Mouse (Mus musculus) MEL-GATA-1-ER (cell line): Measurements from ENCODE around the gene Ubl3.

ENCODE experiments used
- DNase-seq: peaks from one replicate; pipeline ENCODE4 v3.0.0-alpha.2; 2012; ENCODE audit warnings: low read depth; ENCODE audit errors: extremely low read depth

Gene Ubl3

DNA sequence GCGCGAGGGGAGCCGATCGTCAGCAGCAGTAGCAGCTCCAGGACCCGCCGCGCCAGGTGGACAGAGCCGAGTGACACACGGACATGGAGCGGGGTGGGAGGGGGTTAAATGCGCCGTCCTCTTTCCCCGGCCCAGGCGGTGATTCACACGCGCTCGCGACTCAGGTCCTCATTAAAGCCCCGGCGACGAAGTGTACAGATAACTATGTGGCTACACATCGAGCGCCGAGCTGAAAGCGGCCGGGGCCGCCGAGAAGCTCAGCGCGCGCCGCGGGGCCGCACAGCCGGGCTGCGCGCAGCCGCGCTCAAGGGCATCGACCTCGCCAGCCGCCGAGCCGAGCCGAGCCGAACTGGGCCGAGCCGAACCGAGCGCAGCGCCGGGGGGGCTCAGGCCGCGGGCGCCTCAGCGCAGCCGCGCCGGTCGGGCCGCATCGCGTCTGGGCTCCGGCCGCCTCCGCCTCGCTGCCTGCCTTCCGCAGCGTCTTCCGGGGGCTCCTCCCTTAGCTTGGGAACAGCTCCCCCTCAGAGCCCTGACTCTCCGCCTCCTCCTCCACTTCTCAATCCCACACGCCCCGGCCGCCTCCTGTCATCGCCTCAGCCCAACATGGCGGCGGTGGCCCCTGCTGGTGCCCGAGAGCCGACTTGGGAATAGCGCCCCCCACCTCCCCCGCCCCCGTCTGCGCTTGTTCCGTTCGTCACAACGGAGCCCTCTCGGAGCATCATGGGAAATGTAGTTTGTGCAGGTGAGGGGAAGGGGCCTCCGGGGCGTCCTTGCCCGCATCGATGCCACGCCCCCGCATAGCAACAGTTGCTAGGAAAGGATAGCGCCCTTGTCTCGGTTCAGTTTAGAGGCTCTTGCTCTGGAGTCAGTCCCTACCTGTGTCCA, at the start of gene Ubl3:
Gene Ubl3, minus strand, starts transcription at position 603 of the 885 bp plus-strand sequence.
- DNase-seq: peak; percentile 85

GRCm38 (mm10) chr5:148598376-148598775, 45.8 kb upstream of the Ubl3 start:
- DNase-seq: no peak

GRCm38 (mm10) chr5:148596086-148596753, 43.6 kb upstream of the Ubl3 start:
- no peak for DNase-seq

- DNase-seq: no peak
Observed at GRCm38 (mm10) chr5:148595459-148595751, 42.8 kb upstream of the Ubl3 start.

- DNase-seq: no peak
Observed at GRCm38 (mm10) chr5:148594693-148595458, 42.3 kb upstream of the Ubl3 start.

GRCm38 (mm10) chr5:148593607-148594006, 41.0 kb upstream of the Ubl3 start:
- DNase-seq: no peak

DNA sequence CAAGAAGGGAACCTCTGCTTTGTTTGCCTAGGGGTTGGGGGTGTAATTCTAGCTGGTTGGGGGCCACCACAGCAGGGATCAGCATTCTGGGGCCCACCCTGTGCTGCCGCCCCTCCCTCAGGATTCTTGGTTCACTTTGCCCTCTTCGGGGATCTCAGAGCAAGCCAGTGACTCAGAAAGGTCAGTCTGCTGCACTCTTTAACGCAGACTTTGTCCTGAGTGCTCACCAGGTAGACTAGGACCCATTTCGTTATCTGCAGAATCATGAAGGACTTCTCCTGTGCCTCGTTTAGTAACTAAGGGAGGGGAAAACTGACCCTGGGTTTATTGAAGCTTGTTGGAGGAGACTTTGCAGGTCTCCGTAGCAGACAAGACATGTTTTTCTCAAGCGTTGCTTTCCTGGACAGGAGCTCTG, 38.9 kb upstream of the Ubl3 start:
- DNase-seq: no peak

- DNase-seq: no peak
Observed at GRCm38 (mm10) chr5:148590603-148591447, 38.2 kb upstream of the Ubl3 start.

DNA sequence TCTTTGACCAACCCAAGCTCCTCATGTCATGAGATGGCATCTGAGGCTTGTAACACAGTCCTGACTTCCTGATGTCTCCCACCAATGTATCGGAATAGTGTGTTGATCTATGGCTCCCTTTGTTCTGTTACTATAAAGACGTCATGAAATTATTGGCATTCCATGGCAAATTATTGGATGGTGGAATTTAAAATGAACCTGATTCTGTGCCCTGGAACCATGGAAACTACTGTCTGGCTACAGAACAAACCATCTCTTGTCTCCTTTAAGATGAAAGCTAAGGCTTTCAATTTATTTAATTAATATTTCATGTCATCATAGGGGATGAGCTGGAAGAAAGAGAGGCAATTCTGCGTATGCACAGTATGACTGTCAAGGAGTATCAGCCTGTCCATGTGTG, 36.4 kb upstream of the Ubl3 start:
- DNase-seq: no peak

DNA sequence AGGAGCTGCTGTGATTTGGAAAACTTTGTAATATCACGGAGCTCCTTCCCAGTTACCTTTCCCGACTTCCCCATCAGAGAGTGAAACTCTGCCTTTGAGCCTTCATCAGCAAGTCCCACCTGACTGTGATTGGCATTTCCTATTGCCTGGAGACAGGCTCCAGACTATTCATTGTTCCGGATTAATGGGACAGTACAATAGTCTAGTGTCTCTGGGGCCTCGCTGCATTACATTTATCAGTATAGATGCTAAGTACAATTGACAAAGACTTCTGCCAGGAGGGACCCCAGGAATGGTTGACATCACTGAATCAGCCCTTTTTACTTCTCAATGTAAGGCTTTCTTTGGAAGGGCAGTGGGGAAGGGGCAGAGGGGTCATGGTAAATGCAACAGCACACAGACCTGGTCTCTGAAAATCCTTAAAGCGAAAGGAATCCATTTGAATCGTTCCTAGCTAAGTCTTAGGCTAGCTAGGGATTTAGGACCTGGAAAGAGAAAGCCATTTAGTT, 35.6 kb upstream of the Ubl3 start:
- DNase-seq: no peak

GRCm38 (mm10) chr5:148580388-148580985, 27.9 kb upstream of the Ubl3 start:
- DNase-seq: no peak

- DNase-seq: no peak
Observed at GRCm38 (mm10) chr5:148579156-148579555, 26.6 kb upstream of the Ubl3 start.

DNA sequence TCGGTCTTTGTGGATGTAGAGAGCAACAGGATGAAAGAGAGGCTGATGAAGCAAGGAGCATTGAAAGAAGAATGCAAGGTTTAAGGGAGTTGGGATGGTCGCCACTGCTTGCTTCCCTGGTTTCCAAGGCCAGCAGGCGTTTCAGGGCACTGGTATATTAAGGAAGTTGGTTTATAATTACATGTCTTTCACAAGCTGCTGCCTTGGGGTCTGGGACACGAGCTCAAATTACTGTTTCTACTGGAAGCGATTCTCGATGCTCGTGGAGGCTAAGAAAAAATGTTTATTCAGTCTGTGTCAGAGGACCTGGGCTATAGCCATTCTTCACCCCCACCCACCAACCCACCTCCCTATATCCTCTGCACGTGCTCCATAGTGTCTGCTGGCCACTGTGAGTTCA, 25.8 kb upstream of the Ubl3 start:
- no peak for DNase-seq

GRCm38 (mm10) chr5:148577278-148577677, 24.7 kb upstream of the Ubl3 start:
- no peak for DNase-seq

- DNase-seq: no peak
Observed at GRCm38 (mm10) chr5:148575163-148575562, 22.6 kb upstream of the Ubl3 start.

GRCm38 (mm10) chr5:148572676-148573075, 20.1 kb upstream of the Ubl3 start:
- DNase-seq: no peak

- no peak for DNase-seq
Observed at GRCm38 (mm10) chr5:148570571-148571304, 18.1 kb upstream of the Ubl3 start.

DNA sequence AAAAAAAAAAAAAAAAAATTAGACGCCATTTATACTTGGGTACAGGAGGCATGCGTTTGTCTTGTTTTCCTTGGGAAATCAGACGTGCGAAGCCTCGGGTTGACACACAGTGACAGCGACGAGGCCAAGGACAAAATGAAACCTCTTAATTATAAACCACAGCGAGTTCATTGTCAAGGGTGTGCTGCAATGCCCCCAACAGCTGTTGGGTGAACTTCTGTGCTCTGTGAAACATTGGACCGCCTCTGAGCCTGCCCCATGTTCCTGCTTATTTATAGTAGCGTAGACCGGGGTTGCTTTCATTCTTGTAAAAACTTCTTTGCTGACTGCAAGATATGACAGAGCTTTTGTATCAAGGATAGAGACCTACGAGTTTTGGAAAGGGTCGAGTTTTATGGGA, 16.9 kb upstream of the Ubl3 start:
- DNase-seq: no peak

GRCm38 (mm10) chr5:148565636-148566035, 13.0 kb upstream of the Ubl3 start:
- DNase-seq: no peak

DNA sequence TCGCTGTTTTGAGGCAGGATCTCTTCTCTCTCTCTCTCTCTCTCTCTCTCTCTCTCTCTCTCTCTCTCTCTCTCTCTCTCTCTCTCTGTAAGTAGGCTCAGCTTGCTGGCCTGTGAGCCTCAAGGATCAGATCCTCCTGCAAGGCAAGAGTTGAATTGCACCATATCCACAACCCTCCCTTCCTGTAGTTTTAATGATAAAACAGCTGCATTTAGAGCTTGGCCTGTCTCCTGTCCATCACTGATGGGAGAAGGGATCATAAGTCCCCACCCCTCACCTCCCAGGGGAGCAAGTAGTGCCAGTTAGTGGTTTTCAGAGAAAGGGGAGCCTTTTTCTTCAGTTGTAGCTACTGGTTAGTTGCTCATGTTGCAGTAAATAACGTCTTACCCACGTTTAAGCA, 11.5 kb upstream of the Ubl3 start:
- no peak for DNase-seq
